Mouse (Mus musculus): ENCODE measurements around the gene Snx20. TPM values are rescaled to one million over a fixed set of nuclear protein-coding genes. Genes with fewer than 3 reads are reported as not detected.

Snx20 gene
- polyA plus RNA-seq, 1 experiment from 2014 or later: 2.7 TPM

DNA sequence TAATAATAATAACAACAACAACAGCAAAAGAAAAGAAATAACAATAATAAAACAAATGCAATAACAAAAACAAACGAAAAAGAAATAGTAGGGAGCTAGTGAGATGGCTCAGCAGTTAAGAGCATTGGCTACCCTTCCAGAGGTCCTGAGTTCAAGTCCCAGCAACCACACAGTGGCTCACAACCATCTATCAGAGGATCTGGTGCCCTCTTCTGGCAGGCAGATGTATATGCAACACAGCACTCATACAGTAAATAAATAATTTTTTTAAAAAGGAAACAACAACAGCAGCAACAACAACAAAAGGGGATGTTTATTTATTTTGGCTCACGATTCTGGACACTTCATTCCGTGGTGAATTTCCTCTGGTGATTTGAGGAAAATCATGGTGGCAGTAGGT, 16.4 kb downstream of the Snx20 start:
- no peaks in the 10 kb centered on the region for H3K36me3 ChIP-seq (ENCODE audit: control insufficient read depth, insufficient read depth, low read length)
- no peak overlapping the region for H3K4me2 ChIP-seq (ENCODE audit: low read depth, low read length)
- no peaks in the 10 kb centered on the region for H3K9me3 ChIP-seq (ENCODE audit: control insufficient read depth, low read length)
- no peak overlapping the region for H3K27ac ChIP-seq (ENCODE audit: low read length)
- H3K9ac ChIP-seq (ENCODE audit: low read length): no peak overlapping the region
- no peaks in the 10 kb centered on the region for H3K27me3 ChIP-seq (ENCODE audit: control insufficient read depth, insufficient read depth, low read depth, low read length)
- ATAC-seq (ENCODE audit: low read depth): no peak
- no peak overlapping the region for H3K4me3 ChIP-seq (ENCODE audit: low read length)
- H3K4me1 ChIP-seq (replicated peaks; ENCODE audit: control insufficient read depth, insufficient read depth, low read length): peaks cover 4% of the 10 kb centered on the region; the same call in 1 of the 2 replicates
- WGBS: 60% methylated on average over 3 of the region's 3 CpGs

DNA sequence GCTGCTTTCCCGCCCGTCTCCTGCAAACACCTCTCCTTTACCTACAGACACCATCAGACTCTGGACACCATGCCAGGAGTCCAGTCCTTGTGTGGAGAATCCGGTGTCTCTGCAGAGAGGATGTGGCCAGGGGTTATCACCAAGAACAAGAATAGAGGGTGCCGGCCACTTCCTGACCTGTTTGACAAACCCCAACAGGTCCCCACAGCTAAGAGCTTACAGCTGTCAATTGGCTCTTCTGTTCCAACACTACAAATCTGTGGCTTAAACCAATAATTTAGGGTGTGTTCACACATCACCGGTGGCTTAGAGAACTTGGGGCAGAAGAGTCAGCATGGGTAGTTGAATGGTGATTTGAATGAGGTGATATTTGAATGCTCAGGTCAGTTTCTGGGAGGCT, 17.3 kb downstream of the Snx20 start:
- Histone ChIP-seq H3K4me2 (ENCODE audit: low read depth, low read length) (no peak overlapping the region), H3K4me3 (ENCODE audit: low read length) (no peak overlapping the region), H3K9me3 (ENCODE audit: control insufficient read depth, low read length) (no peaks in the 10 kb centered on the region), H3K27ac (ENCODE audit: low read length) (no peak overlapping the region), H3K4me1 (replicated peaks; ENCODE audit: control insufficient read depth, insufficient read depth, low read length) (peaks cover 4% of the 10 kb centered on the region; the same call in 1 of the 2 replicates), H3K9ac (ENCODE audit: low read length) (no peak overlapping the region), H3K27me3 (ENCODE audit: control insufficient read depth, insufficient read depth, low read depth, low read length) (no peaks in the 10 kb centered on the region), H3K36me3 (ENCODE audit: control insufficient read depth, insufficient read depth, low read length) (no peaks in the 10 kb centered on the region)
- ATAC-seq (ENCODE audit: low read depth): no peak
- 41% methylated on average over 5 of the region's 5 CpGs for WGBS

DNA sequence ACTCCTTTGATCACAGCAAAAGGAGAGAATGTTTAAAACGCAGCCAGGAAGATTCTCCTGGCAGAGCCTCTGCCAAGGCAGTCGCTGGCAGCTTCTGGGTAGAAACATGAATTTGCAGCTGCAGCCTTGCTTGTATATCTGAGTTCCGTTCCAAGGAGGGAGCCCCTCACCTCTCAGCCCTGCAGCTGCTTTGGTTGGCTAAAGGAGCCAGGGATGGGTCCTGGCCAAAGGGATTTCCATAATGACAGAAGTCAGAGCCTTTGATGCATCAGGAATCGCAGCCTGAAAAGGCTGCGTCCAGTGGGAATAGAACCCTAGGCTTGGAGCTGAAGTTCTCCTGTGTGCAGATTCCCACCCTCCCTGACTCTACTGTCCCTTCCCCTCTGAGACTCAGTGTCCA, 20.9 kb downstream of the Snx20 start:
- no peaks in the 10 kb centered on the region for H3K9me3 ChIP-seq (ENCODE audit: control insufficient read depth, low read length)
- H3K4me1 ChIP-seq (replicated peaks; ENCODE audit: control insufficient read depth, insufficient read depth, low read length): no peaks in the 10 kb centered on the region; the same call in 1 of the 2 replicates
- no peak overlapping the region for H3K9ac ChIP-seq (ENCODE audit: low read length)
- no peaks in the 10 kb centered on the region for H3K36me3 ChIP-seq (ENCODE audit: control insufficient read depth, insufficient read depth, low read length)
- ATAC-seq (ENCODE audit: low read depth): no peak
- H3K4me2 ChIP-seq (ENCODE audit: low read depth, low read length): no peak overlapping the region
- no peaks in the 10 kb centered on the region for H3K27me3 ChIP-seq (ENCODE audit: control insufficient read depth, insufficient read depth, low read depth, low read length)
- no peak overlapping the region for H3K27ac ChIP-seq (ENCODE audit: low read length)
- 46% methylated on average over 5 of the region's 5 CpGs for WGBS
- no peak overlapping the region for H3K4me3 ChIP-seq (ENCODE audit: low read length)

DNA sequence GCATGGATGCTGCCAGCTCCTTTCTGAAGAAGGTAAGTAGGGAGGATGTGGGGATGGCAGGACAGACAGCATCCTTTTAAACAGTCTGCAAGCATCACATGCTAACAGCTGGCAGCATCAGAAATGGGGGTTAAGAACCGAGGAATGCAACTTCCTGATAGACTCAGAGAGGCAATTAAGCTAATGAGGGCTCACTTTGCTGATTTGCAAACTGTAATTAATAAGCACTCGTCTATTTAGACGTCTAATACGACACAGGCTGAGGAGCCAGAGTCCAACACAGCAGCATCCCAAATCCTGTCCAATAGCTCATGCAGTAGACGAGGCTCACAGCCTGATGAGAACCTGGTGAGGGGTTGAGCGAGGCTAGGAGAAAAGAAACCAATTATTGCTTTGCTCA, 25.7 kb downstream of the Snx20 start:
- ATAC-seq (ENCODE audit: low read depth): no peak
- Histone ChIP-seq H3K36me3 (ENCODE audit: control insufficient read depth, insufficient read depth, low read length) (no peaks in the 10 kb centered on the region), H3K4me3 (ENCODE audit: low read length) (no peak overlapping the region), H3K27me3 (ENCODE audit: control insufficient read depth, insufficient read depth, low read depth, low read length) (no peaks in the 10 kb centered on the region), H3K27ac (ENCODE audit: low read length) (no peak overlapping the region), H3K4me2 (ENCODE audit: low read depth, low read length) (no peak overlapping the region), H3K9ac (ENCODE audit: low read length) (no peak overlapping the region), H3K4me1 (replicated peaks; ENCODE audit: control insufficient read depth, insufficient read depth, low read length) (peaks cover 6% of the 10 kb centered on the region), H3K9me3 (ENCODE audit: control insufficient read depth, low read length) (no peaks in the 10 kb centered on the region)
- WGBS: 64% methylated on average over 6 of the region's 6 CpGs

DNA sequence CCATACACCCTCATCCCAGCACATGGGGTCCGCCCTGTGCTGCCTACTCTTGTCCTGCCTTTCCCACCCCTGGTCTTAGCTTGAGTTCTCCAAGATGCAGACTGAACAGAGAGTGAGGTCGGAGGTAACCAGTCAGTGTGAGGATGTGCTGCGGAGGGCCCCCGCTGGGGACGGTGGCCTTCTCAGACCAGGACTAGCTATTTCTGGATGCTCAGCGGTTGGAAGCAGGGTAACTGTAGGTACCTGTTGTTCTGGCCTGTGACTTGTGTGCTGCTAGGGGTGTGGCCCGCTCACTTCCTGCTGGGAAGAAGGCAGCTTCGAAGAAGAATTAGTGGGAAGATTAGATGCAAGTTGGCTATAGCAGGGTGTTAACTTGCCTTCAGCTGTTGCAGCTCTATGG, 26.9 kb downstream of the Snx20 start:
- Histone ChIP-seq H3K9me3 (ENCODE audit: control insufficient read depth, low read length) (no peaks in the 10 kb centered on the region), H3K27ac (ENCODE audit: low read length) (no peak overlapping the region), H3K36me3 (ENCODE audit: control insufficient read depth, insufficient read depth, low read length) (no peaks in the 10 kb centered on the region), H3K4me2 (ENCODE audit: low read depth, low read length) (no peak overlapping the region), H3K4me1 (replicated peaks; ENCODE audit: control insufficient read depth, insufficient read depth, low read length) (peaks cover 17% of the 10 kb centered on the region), H3K27me3 (ENCODE audit: control insufficient read depth, insufficient read depth, low read depth, low read length) (no peaks in the 10 kb centered on the region), H3K4me3 (ENCODE audit: low read length) (no peak overlapping the region), H3K9ac (ENCODE audit: low read length) (no peak overlapping the region)
- no peak for ATAC-seq (ENCODE audit: low read depth)
- WGBS: 81% methylated on average over 8 of the region's 8 CpGs

DNA sequence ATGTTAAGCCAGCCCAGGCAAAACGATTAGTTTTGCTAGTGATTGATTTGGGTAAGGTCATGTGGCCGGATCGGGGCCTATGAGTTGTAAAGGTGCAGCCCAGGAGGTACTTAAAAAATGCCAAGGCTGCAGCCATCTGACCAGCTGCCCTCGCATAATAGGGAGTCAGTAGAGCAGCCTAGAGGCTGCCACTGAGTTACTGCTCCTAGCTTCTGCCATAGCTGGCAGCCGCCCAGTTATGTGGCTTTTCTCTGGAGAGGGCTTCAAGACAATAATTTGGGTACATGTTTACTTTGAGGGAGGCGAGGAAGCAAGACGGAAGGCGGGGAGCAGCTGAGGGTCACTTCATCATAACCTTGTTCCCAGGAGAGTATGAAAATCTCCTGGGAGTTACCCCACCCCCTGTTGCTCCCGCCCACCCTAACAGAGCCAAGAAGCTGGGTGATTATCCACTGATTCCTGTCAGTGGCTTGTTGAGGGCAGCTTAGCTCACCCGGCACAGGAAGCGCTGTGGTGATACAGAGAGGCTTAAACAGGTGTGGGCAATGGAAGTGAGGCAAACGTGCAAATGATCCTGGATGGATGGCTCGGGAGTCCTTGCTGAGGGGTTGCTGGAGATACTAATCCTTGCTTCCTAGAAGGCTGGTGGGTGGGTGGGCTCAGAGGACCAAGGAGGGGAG, 30.4 kb downstream of the Snx20 start:
- 22% methylated on average over 13 of the region's 13 CpGs for WGBS
- ATAC-seq (ENCODE audit: low read depth): peak; percentile 21
- H3K4me1 ChIP-seq (replicated peaks; ENCODE audit: control insufficient read depth, insufficient read depth, low read length): peaks cover 23% of the 10 kb centered on the region

DNA sequence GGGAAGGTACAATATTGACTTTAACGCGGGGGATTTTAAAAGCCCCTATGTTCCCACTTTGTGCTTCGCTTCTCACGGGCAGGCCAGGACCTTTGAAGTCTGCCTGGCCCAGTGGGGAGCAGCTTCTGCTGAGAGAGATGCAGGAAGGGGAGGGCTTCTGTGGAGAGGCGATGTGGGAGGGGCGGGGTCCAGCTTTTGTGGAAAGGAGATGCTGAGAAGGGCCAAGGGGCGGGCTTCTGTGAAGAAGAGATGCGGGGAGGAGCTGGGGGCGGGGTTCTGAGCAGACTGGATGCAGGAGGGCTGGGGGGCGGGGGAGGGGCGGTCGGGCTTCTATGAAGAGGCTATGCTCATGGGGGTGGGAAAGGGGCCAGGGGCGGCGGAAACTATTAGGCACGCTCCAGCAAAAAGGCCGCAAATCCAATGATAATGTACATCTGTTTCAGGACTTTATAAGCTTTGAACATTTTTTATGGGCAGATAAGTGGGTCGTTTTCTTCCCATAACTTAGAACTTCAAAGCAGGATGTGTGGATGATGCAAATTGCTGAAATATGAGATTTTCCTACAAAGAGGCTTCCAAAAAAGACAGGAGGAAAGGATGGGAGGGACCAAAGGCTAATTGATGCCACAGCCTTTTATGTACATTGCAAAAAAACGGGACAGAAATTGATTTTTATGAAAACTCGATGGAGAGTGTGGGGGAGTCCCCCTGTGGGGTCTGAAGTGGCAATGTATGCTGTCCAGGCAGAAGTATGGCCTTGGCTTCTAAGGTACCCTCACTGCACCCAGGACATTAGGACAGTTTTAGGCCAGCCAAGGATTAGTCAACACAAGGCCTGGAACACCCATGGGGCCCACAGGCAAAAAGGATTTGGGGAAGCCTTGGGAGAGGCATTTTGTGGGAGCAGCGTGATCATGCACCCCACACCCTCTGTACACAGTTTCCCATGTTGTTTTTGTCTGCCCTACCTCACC, 31.6 kb downstream of the Snx20 start:
- Histone ChIP-seq H3K4me1 (replicated peaks; ENCODE audit: control insufficient read depth, insufficient read depth, low read length) (peaks cover 23% of the 10 kb centered on the region), H3K4me2 (ENCODE audit: low read depth, low read length) (peak overlapping the region; percentile 36), H3K27me3 (ENCODE audit: control insufficient read depth, insufficient read depth, low read depth, low read length) (no peaks in the 10 kb centered on the region), H3K9ac (ENCODE audit: low read length) (no peak overlapping the region), H3K9me3 (ENCODE audit: control insufficient read depth, low read length) (peaks cover 2% of the 10 kb centered on the region; the same call in 1 of the 2 replicates), H3K27ac (ENCODE audit: low read length) (peak overlapping the region; percentile 65), H3K36me3 (ENCODE audit: control insufficient read depth, insufficient read depth, low read length) (no peaks in the 10 kb centered on the region), H3K4me3 (ENCODE audit: low read length) (peak overlapping the region; percentile 7; the same call in 1 of the 2 replicates)
- peak; percentile 92 for ATAC-seq (ENCODE audit: low read depth)
- 6% methylated on average over 19 of the region's 20 CpGs for WGBS

More for the DNA sequence above, 30.4 kb downstream of the Snx20 start:
- Histone ChIP-seq H3K27ac (ENCODE audit: low read length) (0 out of 2 replicates have a peak overlapping the region, but pooled peaks have one; percentile 18), H3K27me3 (ENCODE audit: control insufficient read depth, insufficient read depth, low read depth, low read length) (no peaks in the 10 kb centered on the region), H3K4me3 (ENCODE audit: low read length) (no peak overlapping the region), H3K4me2 (ENCODE audit: low read depth, low read length) (no peak overlapping the region), H3K9me3 (ENCODE audit: control insufficient read depth, low read length) (peaks cover 2% of the 10 kb centered on the region; the same call in 1 of the 2 replicates), H3K36me3 (ENCODE audit: control insufficient read depth, insufficient read depth, low read length) (no peaks in the 10 kb centered on the region), H3K9ac (ENCODE audit: low read length) (peak overlapping the region; percentile 14; the same call in 1 of the 2 replicates)

DNA sequence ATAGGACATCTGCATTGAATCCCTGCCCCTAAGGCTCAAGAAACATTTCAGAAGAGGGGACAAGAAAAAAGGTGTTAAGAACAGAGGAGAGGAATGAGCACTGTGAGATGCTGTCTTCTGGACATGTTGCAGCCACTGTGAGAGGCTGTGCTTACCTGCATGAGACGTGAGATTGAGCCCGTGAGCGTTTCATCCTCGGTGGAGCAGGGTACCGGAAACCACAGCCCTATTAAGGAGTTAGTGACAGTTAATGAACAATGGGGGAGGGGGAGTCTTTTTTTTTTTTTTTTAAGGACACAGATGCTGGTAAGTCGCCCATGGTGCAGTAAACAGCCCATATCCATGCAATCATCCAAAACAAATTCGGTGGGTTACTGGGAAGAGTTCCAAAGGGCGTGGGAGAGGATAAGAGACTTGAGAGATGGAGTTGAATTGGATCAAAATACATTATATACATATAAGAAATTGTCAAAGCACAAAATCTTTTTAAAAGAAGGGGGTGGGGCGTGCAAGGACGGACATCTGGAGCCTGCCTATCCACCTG, 32.4 kb downstream of the Snx20 start:
- H3K27ac ChIP-seq (ENCODE audit: low read length): peak overlapping the region; percentile 53

DNA sequence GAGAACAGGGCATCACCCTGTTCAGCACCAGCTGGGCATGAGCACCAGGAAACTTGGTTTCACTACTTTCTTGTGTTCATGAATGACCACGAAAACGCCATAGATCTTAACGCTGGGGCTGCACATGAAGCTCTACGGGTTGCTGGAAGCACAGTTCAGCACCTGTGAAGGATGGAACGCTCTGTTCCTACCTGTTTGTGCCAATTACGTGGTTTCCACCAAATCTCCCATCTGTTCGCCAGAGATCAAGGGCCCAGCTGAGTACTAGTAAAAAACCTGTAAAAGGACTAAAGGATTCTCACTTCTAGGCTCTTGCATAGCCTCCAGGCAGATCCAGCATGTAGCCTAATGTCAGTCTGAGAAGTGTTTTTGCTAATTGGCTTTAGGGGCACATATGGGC, 36.4 kb downstream of the Snx20 start:
- Histone ChIP-seq H3K36me3 (ENCODE audit: control insufficient read depth, insufficient read depth, low read length) (no peaks in the 10 kb centered on the region), H3K4me2 (ENCODE audit: low read depth, low read length) (no peak overlapping the region), H3K27ac (ENCODE audit: low read length) (no peak overlapping the region)

More for the DNA sequence above, 32.4 kb downstream of the Snx20 start:
- peak overlapping the region; percentile 36 for H3K4me2 ChIP-seq (ENCODE audit: low read depth, low read length)
- peak overlapping the region; percentile 7; the same call in 1 of the 2 replicates for H3K4me3 ChIP-seq (ENCODE audit: low read length)
- no peaks in the 10 kb centered on the region for H3K36me3 ChIP-seq (ENCODE audit: control insufficient read depth, insufficient read depth, low read length)
- H3K27me3 ChIP-seq (ENCODE audit: control insufficient read depth, insufficient read depth, low read depth, low read length): no peaks in the 10 kb centered on the region
- no peak overlapping the region for H3K9ac ChIP-seq (ENCODE audit: low read length)
- ATAC-seq (ENCODE audit: low read depth): peak; percentile 10; the same call in 1 of the 2 replicates
- peaks cover 2% of the 10 kb centered on the region; the same call in 1 of the 2 replicates for H3K9me3 ChIP-seq (ENCODE audit: control insufficient read depth, low read length)
- 15% methylated on average over 10 of the region's 10 CpGs for WGBS
- H3K4me1 ChIP-seq (replicated peaks; ENCODE audit: control insufficient read depth, insufficient read depth, low read length): peaks cover 26% of the 10 kb centered on the region

More for the DNA sequence above, 36.4 kb downstream of the Snx20 start:
- H3K9me3 ChIP-seq (ENCODE audit: control insufficient read depth, low read length): peaks cover 2% of the 10 kb centered on the region; the same call in 1 of the 2 replicates
- H3K27me3 ChIP-seq (ENCODE audit: control insufficient read depth, insufficient read depth, low read depth, low read length): no peaks in the 10 kb centered on the region
- no peak for ATAC-seq (ENCODE audit: low read depth)
- peaks cover 15% of the 10 kb centered on the region for H3K4me1 ChIP-seq (replicated peaks; ENCODE audit: control insufficient read depth, insufficient read depth, low read length)
- H3K9ac ChIP-seq (ENCODE audit: low read length): no peak overlapping the region
- H3K4me3 ChIP-seq (ENCODE audit: low read length): no peak overlapping the region
- 82% methylated on average over 7 of the region's 7 CpGs for WGBS
